Mouse (Mus musculus) CH12.LX (cell line): ENCODE results near the gene Hist1h2be.

Experiments used
- CTCF ChIP-seq, 2 experiments: IDR thresholded peaks in 1 of 2; conservative IDR thresholded peaks in 1 of 2; 2 replicates each; pipeline ENCODE4 v1.5.1; 2011 to 2012; ENCODE audit warnings: low read depth in 2 of 2, low read length in 2 of 2, improper control_type of control experiment in 1 of 2, inconsistent platforms in 1 of 2, mild to moderate bottlenecking in 1 of 2, moderate library complexity in 1 of 2
- MAFK ChIP-seq: IDR thresholded peaks from 2 replicates; pipeline ENCODE4 v1.6.1; 2011; ENCODE audit warnings: low read length, improper control_type of control experiment; ENCODE audit not compliant: insufficient replicate concordance
- NELFE ChIP-seq: IDR thresholded peaks from 2 replicates; pipeline ENCODE4 v1.6.1; 2011; ENCODE audit warnings: low read depth, low read length, improper control_type of control experiment
- RCOR1 ChIP-seq: conservative IDR thresholded peaks from 2 replicates; pipeline ENCODE4 v1.6.1; 2012; ENCODE audit warnings: low read depth, mild to moderate bottlenecking, inconsistent platforms, low read length, improper control_type of control experiment

GRCm38 (mm10) chr13:23546694-23547093 is 74.2 kb downstream of the Hist1h2be start:
- TF ChIP-seq CTCF (conservative IDR thresholded peaks at IDR 0.05 in 1 of 2, IDR thresholded peaks at IDR 0.05 in 1 of 2; ENCODE audit: low read depth in 2 of 2, low read length in 2 of 2) (no peak), MAFK (no peak), RCOR1 (no peak), NELFE (no peak)
